27 mouse cellular contexts compared by ENCODE assay signal in the genomic region with DNA sequence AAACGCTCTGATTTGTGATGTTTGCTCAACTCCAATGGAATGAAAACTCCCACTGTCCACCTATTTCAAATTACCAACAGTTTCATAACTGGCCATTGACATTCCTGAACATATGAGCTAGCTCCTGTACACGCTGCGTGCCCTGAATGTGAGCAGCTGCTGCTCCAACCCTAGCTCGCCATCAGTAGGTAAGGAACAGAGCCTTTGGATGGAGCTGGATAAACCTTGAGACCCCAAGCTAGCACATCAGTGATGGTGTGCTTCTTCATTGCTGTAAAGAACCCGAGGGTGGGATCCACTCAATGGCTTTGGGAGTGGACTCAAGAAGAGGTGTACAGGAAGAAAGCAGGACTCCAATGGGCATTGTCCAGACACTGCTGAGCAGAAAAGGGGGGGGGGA.
"Had no signal": no experiment of that assay in that cellular context is flagged by ENCODE, and none has a peak within 500 bp of the region (broad histone marks: within the 10 kb centered on the region; RNA-seq: fewer than 3 reads in every experiment).

No protein-coding gene starts in this region.

- DNase-seq: left cerebral cortex, postnatal 4 days; liver; liver, embryonic 13.5 days; liver, postnatal 0 days; lung, adult 18-20 months; lung, adult 2 months; lung, embryonic 14.5 days; lung, postnatal 14 days; midbrain, embryonic 14.5 days had no signal

- H3K9me3 ChIP-seq: limb, embryonic 10.5 days; limb, embryonic 12.5 days; limb, embryonic 13.5 days; limb, embryonic 15.5 days; liver, embryonic 12.5 days; liver, embryonic 13.5 days; liver, embryonic 15.5 days; lung, embryonic 15.5 days; megakaryocyte, embryonic 14.5 days; midbrain, embryonic 10.5 days; midbrain, embryonic 12.5 days; midbrain, embryonic 13.5 days; midbrain, embryonic 15.5 days; neural tube, embryonic 12.5 days; neural tube, embryonic 13.5 days had no signal

- H3K4me3 ChIP-seq: left cerebral cortex, adult 2 months; limb, embryonic 10.5 days; limb, embryonic 12.5 days; limb, embryonic 13.5 days; limb, embryonic 15.5 days; liver, embryonic 12.5 days; liver, embryonic 13.5 days; liver, embryonic 15.5 days; lung, embryonic 15.5 days; megakaryocyte, embryonic 14.5 days; midbrain, embryonic 10.5 days; midbrain, embryonic 12.5 days; midbrain, embryonic 13.5 days; midbrain, embryonic 15.5 days; myocyte; neural tube, embryonic 12.5 days; neural tube, embryonic 13.5 days had no signal

- H3K36me3 ChIP-seq: limb, embryonic 10.5 days; limb, embryonic 12.5 days; limb, embryonic 13.5 days; limb, embryonic 15.5 days; liver, embryonic 12.5 days; liver, embryonic 13.5 days; liver, embryonic 15.5 days; lung, embryonic 15.5 days; midbrain, embryonic 10.5 days; midbrain, embryonic 12.5 days; midbrain, embryonic 13.5 days; midbrain, embryonic 15.5 days; neural tube, embryonic 12.5 days; neural tube, embryonic 13.5 days had no signal

- H3K27me3 ChIP-seq: limb, embryonic 12.5 days; limb, embryonic 13.5 days; limb, embryonic 15.5 days; liver, embryonic 12.5 days; liver, embryonic 13.5 days; liver, embryonic 15.5 days; lung, embryonic 15.5 days; megakaryocyte, embryonic 14.5 days; midbrain, embryonic 12.5 days; midbrain, embryonic 13.5 days; midbrain, embryonic 15.5 days; neural tube, embryonic 12.5 days; neural tube, embryonic 13.5 days had no signal

- H3K4me1 ChIP-seq: limb, embryonic 13.5 days; limb, embryonic 15.5 days; liver, embryonic 12.5 days; liver, embryonic 13.5 days; liver, embryonic 15.5 days; lung, embryonic 15.5 days; megakaryocyte, embryonic 14.5 days; midbrain, embryonic 12.5 days; midbrain, embryonic 13.5 days; midbrain, embryonic 15.5 days; neural tube, embryonic 12.5 days; neural tube, embryonic 13.5 days had no signal

- H3K27ac ChIP-seq: left cerebral cortex, adult 2 months; limb, embryonic 10.5 days; limb, embryonic 12.5 days; limb, embryonic 13.5 days; limb, embryonic 15.5 days; liver, embryonic 12.5 days; liver, embryonic 13.5 days; liver, embryonic 14.5 days; liver, embryonic 15.5 days; lung, embryonic 15.5 days; macrophage; midbrain, embryonic 10.5 days; midbrain, embryonic 12.5 days; midbrain, embryonic 13.5 days; midbrain, embryonic 15.5 days; neural tube, embryonic 12.5 days; neural tube, embryonic 13.5 days had no signal
